Mouse (Mus musculus) Muller cell, postnatal 12 days (primary cell): ENCODE measurements around the gene Slc38a2.

ENCODE experiments used
- DNase-seq: peaks from one replicate; pipeline ENCODE4 v3.0.0-alpha.2; 2015; ENCODE audit errors: inconsistent ontology term

Gene Slc38a2

DNA sequence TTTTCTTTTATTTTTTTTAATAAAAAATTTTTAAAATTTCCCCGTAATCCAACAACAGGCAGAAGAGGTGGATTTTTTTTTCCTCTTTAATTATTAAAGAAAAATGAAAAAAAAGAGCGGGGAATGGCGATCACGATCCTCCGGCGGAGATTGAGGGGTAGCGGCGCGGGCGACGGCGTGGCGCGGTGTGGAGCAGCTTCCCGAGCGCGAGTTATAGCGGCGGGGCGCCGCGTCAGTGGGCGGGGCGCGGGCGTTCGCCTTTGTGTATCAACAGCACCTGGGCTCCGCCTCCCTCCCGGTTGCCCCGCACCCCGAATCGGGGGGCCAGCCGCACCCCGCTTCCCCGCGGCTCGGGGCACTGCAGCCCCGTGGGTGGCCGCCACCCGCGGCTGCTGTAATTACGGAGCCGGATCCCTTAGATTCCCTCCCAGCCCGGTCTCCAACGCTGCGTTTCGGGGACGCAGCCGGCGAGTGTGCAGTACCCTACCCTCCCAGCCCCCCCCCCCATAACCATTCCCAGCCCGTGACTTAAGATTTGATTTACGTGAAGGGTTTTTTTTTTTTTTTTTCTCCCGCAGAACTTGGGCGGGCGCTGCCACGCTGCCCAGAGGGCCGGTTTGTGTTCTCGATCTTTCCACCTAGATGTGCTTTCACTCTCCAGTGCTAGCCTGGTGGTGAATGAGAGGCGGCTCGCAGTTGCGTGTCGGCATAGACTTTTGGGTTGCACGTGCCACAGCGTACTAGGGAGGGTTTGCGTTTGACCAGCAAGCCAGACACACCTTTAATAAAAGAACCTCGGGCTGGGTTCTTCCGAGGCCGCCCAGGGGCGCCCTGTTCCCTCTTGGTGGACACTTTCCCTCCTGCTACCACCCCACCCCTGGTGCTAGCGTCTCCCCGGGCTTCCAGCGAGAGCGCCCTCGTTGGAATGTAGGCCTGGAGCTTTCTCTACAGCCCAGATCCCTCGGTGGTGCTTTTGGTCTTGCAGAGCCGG, at the start of gene Slc38a2:
Slc38a2 (minus strand) TSS at position 210 of the 991 bp plus-strand sequence.
- peak; percentile 87 for DNase-seq

DNA sequence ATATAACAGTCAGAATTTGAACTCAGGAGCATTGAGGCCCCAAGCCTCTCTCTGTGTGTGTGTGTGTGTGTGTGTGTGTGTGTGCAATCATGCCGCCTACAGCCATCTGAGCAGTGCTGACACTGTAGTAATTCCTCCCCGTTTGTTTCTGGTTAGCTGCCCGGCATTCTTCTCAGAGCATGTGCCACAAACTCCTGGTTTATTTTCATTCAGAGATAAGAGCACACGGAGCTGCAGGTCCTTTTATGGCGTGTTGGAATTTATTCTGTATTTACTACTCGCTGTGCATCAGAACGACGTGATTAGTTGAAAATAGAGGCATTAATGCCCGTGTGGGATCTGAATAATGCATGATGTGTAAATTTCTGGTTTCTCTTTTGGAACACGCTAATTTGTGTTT, 49.6 kb upstream of the Slc38a2 start:
- DNase-seq: no peak

- no peak for DNase-seq
Observed at GRCm38 (mm10) chr15:96747551-96747950, 48.0 kb upstream of the Slc38a2 start.

GRCm38 (mm10) chr15:96746986-96747385, 47.5 kb upstream of the Slc38a2 start:
- DNase-seq: no peak

DNA sequence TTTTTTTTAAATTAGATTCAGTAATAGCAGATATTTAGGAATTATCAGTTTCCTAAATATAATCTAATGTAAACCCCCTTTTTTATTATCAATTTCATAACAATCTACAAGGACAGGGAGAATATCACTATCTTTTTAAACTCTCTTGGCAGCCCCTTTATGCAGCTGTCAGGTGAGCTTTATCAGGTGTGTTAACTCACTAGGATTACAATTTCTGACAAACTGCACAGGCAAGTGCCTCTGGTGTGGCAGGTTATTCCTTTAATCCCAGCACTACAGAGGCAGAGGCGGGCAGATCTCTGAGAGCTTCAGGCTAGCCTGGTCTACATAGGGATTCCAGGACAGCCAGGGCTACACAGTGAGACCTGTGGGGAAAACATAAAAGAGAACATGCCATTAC, 45.8 kb upstream of the Slc38a2 start:
- DNase-seq: no peak

- DNase-seq: no peak
Observed at GRCm38 (mm10) chr15:96744882-96745296, 45.4 kb upstream of the Slc38a2 start.

GRCm38 (mm10) chr15:96744153-96744881, 44.8 kb upstream of the Slc38a2 start:
- DNase-seq: no peak

DNA sequence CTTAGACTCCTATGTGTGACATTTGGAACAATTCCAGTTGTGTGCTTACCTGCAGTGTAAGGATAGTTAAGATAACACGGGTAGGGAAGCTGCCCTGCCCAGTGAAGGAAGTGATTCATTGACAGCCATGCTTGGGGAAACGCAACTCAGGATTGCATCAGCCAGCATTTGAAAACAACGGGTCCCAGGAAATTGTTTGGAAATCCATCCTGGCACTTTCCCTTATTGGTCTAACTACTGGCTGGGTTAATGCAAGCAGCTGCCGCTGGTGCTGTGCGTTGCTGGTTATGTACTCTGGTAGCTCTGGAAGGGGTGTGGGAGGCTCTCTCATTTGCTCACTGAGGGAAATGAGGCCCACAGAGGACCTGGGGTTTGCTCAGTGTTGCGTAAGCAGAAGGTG, 43.7 kb upstream of the Slc38a2 start:
- DNase-seq: no peak

- DNase-seq: no peak
Observed at GRCm38 (mm10) chr15:96742591-96743241, 43.2 kb upstream of the Slc38a2 start.

GRCm38 (mm10) chr15:96740865-96741561, 41.5 kb upstream of the Slc38a2 start:
- no peak for DNase-seq

GRCm38 (mm10) chr15:96740091-96740490, 40.6 kb upstream of the Slc38a2 start:
- DNase-seq: no peak

DNA sequence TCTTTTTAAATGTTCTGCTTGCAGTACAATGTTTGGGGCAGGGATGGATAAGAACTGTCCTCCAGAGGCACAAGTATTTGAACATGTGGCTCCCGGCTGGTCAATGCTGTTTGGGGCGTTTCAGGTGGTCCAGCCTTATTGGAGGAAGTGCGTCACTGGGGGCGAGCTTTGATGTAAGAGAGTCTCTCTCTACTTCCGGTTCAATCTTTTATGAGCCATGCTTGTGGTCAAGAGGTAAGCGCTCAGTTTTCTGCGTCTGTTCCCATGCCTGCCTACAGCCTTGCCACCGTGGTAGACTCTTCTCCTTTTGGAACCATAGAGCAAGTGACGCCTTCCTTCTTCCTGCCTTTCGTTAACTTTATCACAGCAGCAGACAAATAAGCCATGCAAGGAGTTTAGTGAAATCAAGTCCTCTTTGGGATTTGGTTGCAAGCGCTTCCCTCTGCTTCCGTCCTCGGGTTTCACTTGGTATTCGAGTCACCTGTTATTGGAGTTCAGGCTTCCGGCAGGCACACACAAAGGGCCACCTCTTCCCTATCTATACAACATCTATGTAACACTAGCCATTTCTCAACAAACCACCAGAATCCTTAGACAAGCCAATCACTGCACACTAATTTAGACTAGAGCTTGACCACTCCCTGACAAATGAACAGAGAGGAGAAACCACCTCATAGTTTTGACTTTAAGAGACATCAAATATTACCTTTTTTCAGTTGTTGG, 37.3 kb upstream of the Slc38a2 start:
- no peak for DNase-seq

GRCm38 (mm10) chr15:96735562-96736160, 36.1 kb upstream of the Slc38a2 start:
- DNase-seq: no peak

- no peak for DNase-seq
Observed at GRCm38 (mm10) chr15:96734423-96734822, 34.9 kb upstream of the Slc38a2 start.

- no peak for DNase-seq
Observed at GRCm38 (mm10) chr15:96730416-96730815, 30.9 kb upstream of the Slc38a2 start.

GRCm38 (mm10) chr15:96729785-96730184, 30.3 kb upstream of the Slc38a2 start:
- peak; percentile 63 for DNase-seq

DNA sequence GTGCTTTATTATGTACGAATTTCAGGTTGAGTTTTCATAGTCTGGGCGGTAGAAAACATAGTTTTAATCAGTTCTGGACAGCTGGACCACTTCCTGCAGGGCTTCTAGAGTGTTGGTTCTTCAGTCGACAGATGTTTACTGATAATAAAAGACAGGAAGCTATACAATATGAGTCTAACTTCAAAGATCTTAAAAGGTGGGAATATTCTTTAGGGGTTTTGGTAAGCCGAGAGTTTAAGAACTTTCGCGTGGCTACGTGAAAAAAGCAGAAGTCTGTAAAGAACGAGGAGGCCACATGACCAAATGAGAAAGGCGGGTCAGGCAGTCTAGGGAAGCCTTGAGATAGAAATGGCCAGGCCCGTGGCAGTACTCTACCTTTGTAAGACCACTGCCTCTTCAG, 29.5 kb upstream of the Slc38a2 start:
- DNase-seq: no peak

- no peak for DNase-seq
Observed at GRCm38 (mm10) chr15:96728346-96728745, 28.8 kb upstream of the Slc38a2 start.

DNA sequence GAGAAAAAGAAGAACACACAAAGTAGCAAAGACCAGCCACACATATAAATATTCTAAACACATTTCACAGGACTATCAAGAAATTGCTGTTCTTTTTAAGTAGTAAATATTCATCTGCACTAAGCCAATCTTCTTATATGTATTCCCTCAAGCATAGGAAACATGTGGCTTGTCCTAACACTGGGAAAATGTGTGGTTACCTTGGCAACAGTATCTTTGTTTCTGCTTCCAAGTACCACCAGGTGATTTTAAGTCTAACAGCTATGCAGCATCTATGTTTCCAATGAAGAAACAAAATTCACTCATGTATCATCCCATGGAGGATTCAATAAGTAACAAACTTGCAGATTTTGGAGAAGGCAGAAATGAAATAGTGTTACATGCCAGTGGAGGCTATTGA, 25.0 kb upstream of the Slc38a2 start:
- DNase-seq: no peak

GRCm38 (mm10) chr15:96722228-96722627, 22.7 kb upstream of the Slc38a2 start:
- no peak for DNase-seq
